Mouse (Mus musculus) midbrain, embryonic 10.5 days (tissue): Measurements from ENCODE around the gene Csnk1g1. TPM values are rescaled to one million over a fixed set of nuclear protein-coding genes. Genes with fewer than 3 reads are reported as not detected.

Experiments used
- DNase-seq: peaks from one replicate; pipeline ENCODE4 v3.0.0-alpha.2; 2017; ENCODE audit warnings: low spot score
- H3K27ac ChIP-seq: fragments of 300-500 bp; sonication (generic); replicated peaks from 2 replicates; pipeline ENCODE4 v1.5.1; 2016; ENCODE audit warnings: mild to moderate bottlenecking
- H3K27me3 ChIP-seq: fragments of 300-500 bp; sonication (generic); 2 replicates; pipeline ENCODE4 v1.6.1; 2016; ENCODE audit warnings: low read depth, mild to moderate bottlenecking; ENCODE audit not compliant: poor library complexity, severe bottlenecking
- H3K36me3 ChIP-seq: fragments of 300-500 bp; sonication (generic); 2 replicates; pipeline ENCODE4 v1.6.1; 2016; ENCODE audit warnings: mild to moderate bottlenecking, moderate library complexity
- H3K4me1 ChIP-seq: fragments of 300-500 bp; sonication (generic); 2 replicates; pipeline ENCODE4 v1.6.1; 2016
- H3K4me3 ChIP-seq: fragments of 300-500 bp; sonication (generic); 2 replicates; pipeline ENCODE4 v1.5.1; 2016; ENCODE audit warnings: mild to moderate bottlenecking, moderate library complexity
- H3K9me3 ChIP-seq: fragments of 300-500 bp; sonication (generic); replicated peaks from 2 replicates; pipeline ENCODE4 v1.6.1; 2016; ENCODE audit warnings: mild to moderate bottlenecking
- WGBS: fragments of 180-500 bp; shearing (Covaris S2); methylation state at CpG from one replicate; pipeline ENCODE4 v1.1.7; 2016; 5-methylcytosine and 5-hydroxymethylcytosine counted together
- polyA plus RNA-seq: library from polyadenylated mRNA; unstranded; fragments of >200 nt; fragmentation: Nextera tagmentation; extraction: Ambion mirVana; gene quantifications from 2 replicates; pipeline ENCODE4 v1.2.1, GENCODE M21; 2016

Gene Csnk1g1
- polyA plus RNA-seq, 1 experiment from 2014 or later, result 16.6 TPM

DNA sequence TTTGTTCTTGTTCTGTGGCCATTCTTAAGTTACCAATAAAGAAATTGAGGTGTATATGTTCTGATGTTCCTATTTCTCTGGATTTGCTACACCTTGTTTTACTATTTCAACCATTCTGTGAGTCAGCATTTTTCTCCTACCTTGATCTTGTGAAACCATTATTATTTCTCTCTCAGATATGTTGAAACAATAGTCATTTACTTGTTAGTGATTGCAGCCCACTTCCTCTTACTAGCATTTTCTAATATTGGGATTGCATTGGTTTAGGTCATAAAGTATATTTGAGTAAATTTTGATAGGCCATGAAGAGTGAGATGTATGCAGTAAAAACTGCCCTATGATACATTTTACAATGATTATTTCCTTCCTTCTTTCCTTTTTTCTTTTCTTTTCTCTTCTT, 19.7 kb downstream of the Csnk1g1 start:
- Histone ChIP-seq H3K27me3 (no peaks in the 10 kb centered on the region), H3K27ac (no peak overlapping the region), H3K4me3 (no peak overlapping the region), H3K36me3 (no peaks in the 10 kb centered on the region), H3K9me3 (no peaks in the 10 kb centered on the region), H3K4me1 (no peaks in the 10 kb centered on the region)
- DNase-seq, result no peak

DNA sequence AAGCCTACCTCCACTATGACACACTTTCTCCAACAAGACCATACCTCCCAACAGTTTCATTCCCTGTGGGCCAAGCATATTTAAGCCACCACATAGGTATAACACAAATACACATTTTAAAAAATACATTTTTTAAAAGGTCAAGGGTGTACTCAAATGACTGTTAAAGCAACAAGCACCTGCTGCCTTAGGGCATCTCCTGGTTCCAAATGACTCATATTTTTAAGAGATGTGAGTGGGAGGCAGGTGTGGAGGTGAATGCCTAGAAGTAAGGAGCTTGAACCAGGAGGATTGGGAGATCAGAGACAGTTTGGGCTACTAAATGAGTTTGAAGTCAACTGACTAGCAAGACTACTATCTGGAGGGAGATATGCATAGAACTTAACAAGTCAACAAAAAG, 21.1 kb downstream of the Csnk1g1 start:
- H3K4me1 ChIP-seq, result no peaks in the 10 kb centered on the region
- no peaks in the 10 kb centered on the region for H3K36me3 ChIP-seq
- no peaks in the 10 kb centered on the region for H3K27me3 ChIP-seq
- no peaks in the 10 kb centered on the region for H3K9me3 ChIP-seq
- DNase-seq, result no peak
- H3K4me3 ChIP-seq, result no peak overlapping the region
- H3K27ac ChIP-seq, result no peak overlapping the region

DNA sequence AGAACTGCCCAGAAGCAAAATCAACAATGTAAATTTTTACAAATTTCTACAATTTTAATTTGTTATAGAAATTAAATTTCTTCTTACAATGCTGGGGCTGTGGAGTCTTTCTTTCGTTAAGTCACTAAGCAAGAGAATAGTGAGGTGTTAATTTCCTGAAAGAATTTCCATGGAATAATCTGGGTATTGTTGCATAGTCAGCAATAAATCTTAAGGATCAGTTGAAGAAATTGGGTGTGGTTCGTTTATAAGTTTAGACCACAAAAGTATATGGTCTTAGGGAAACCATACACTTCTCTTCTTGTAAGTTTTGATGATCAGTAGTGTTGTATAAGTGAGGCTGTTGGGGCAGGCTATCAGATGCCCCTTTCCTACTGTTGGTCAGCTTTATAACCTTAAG, 28.8 kb downstream of the Csnk1g1 start:
- Histone ChIP-seq H3K4me1 (no peaks in the 10 kb centered on the region), H3K27me3 (no peaks in the 10 kb centered on the region), H3K27ac (no peak overlapping the region), H3K36me3 (no peaks in the 10 kb centered on the region), H3K4me3 (no peak overlapping the region), H3K9me3 (no peaks in the 10 kb centered on the region)
- 96% methylated on average over 2 of the region's 2 CpGs for whole genome bisulfite sequencing
- no peak for DNase-seq

DNA sequence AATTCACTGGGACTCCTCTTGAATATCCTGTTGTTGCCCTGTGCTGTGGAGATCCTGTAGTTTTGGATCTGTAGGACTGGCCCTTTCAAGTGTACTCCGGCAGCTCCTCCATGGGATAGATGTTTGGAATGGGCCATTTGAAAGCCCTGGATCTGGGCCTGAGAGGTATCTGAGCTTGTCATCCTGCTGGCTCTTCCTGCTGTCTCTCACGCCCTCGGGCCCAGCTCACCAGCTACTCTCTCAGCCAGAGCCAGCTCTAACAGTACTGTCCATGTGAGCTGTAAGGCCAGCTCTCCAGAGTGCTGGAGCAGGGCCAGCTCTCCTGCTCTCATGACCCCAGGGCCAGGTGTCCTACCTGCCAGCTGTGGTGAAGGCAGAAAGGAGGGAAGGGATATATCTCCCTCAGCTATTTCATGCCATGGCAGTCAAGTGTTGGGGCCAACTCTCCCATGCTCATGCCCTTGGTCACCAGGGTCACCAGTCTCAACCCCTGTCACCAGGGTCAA, 42.4 kb downstream of the Csnk1g1 start:
- WGBS, result 93% methylated on average over 3 of the region's 3 CpGs
- Histone ChIP-seq H3K27me3 (no peaks in the 10 kb centered on the region), H3K9me3 (no peaks in the 10 kb centered on the region), H3K4me1 (no peaks in the 10 kb centered on the region), H3K27ac (no peak overlapping the region), H3K36me3 (peaks cover 15% of the 10 kb centered on the region), H3K4me3 (no peak overlapping the region)
- DNase-seq, result no peak

DNA sequence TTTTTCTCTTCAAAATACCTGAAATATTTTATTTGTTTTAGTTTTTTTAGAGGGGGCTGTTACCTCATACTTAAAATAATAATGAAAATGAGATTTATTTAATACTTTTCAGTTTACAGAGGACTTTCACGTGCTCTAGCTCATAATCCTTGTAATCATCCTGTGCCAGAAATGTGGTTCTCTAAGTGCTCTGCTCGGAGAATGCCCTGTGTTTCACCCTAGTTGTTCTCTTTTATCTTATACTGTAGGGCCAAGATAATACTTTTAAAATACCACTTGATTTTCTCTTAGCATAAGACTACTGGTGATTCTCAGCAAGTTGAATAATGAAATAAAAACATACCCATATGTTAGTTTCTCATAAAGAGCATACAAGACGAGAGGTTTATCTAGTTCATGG, 61.3 kb downstream of the Csnk1g1 start:
- Histone ChIP-seq H3K9me3 (no peaks in the 10 kb centered on the region), H3K27ac (no peak overlapping the region), H3K36me3 (no peaks in the 10 kb centered on the region; the same call in 1 of the 2 replicates), H3K4me1 (no peaks in the 10 kb centered on the region), H3K4me3 (no peak overlapping the region), H3K27me3 (no peaks in the 10 kb centered on the region)
- DNase-seq, result no peak
- 84% methylated on average over 3 of the region's 3 CpGs for WGBS

DNA sequence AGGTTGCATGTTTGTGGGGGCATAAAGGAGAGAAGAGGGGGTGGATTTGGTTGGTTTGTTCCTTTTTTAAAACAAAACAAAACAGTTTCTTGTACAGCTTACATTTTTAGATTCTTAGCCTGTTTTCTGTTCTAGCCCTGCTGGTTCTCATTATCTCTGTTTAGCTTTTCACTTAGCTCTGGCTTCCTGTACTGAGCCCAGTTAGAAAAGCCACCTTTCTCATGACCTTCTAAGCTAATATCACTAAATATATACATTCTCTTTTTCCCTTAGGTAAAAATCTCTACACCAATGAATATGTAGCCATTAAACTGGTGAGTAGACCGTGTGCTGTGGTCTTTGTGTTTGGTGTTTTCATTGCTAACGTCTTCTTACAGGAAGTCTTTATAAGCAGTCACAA, 64.5 kb downstream of the Csnk1g1 start:
- Histone ChIP-seq H3K9me3 (no peaks in the 10 kb centered on the region), H3K4me3 (no peak overlapping the region), H3K27me3 (no peaks in the 10 kb centered on the region), H3K36me3 (no peaks in the 10 kb centered on the region), H3K4me1 (no peaks in the 10 kb centered on the region), H3K27ac (no peak overlapping the region)
- 80% methylated on average over 2 of the region's 2 CpGs for WGBS
- DNase-seq, result no peak

DNA sequence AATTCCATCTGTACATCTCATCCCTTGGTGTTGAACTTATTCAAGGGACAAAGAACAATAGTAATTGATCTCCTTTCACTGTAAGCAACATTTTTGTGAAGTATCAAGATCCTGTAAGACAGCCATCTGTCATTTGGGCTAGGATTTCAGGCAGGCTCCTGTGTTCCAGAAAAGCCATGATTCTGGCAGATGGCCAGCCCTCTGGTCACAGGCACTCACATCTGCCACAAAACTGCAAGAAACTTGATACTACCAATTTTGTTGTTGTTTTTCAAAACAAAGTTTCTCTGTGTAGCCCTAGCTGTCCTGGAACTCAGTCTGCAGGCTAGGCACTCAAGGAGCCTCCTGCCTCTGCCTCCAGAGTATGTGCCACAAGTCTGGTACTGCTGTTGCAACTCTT, 67.2 kb downstream of the Csnk1g1 start:
- Histone ChIP-seq H3K36me3 (no peaks in the 10 kb centered on the region), H3K27me3 (no peaks in the 10 kb centered on the region), H3K4me3 (no peak overlapping the region), H3K4me1 (peaks cover 4% of the 10 kb centered on the region), H3K9me3 (no peaks in the 10 kb centered on the region), H3K27ac (no peak overlapping the region)
- DNase-seq, result no peak

DNA sequence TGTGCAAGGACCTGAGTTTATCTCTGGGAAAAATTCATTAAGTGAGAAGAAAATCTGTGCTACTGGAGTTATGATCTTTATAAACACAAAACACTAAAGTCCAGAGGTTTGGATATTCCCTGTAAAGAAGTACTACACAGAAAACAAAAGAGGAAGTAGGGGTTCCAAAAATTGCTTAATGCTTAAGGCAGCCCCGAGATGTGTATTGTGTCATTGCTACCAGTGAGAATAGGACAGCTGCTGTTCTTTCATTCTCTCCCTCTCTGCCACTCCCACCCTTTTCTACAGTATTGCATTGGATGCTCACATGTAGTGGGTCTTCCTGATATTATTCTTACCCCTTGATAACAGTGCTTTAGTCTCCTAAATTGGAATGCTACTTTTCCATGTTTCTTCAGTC, 74.1 kb downstream of the Csnk1g1 start:
- Histone ChIP-seq H3K4me3 (no peak overlapping the region), H3K27ac (no peak overlapping the region), H3K36me3 (no peaks in the 10 kb centered on the region), H3K27me3 (no peaks in the 10 kb centered on the region), H3K9me3 (no peaks in the 10 kb centered on the region), H3K4me1 (peaks cover 9% of the 10 kb centered on the region)
- DNase-seq, result no peak
- WGBS, result 81% methylated on average over 1 of the region's 1 CpGs

DNA sequence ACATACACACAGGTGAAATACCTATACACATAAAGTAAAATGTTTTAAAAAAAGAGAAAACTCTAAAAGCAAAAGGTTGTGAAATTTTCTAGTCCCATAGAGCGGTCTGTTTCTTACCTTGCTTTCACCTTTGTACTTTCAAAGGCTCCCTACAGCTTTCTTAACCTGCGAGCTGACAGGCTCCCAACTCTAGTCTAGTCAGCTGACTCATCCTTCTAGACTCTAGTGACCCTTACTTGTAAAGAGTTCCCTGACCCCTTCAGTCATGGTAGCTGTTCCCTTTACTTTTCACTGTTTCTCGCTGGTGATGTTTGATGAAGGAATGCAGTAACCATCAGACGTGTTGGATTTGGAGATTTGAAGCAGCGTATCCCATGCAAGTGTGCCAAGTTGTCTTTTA, 78.3 kb downstream of the Csnk1g1 start:
- 90% methylated on average over 5 of the region's 5 CpGs for whole genome bisulfite sequencing

DNA sequence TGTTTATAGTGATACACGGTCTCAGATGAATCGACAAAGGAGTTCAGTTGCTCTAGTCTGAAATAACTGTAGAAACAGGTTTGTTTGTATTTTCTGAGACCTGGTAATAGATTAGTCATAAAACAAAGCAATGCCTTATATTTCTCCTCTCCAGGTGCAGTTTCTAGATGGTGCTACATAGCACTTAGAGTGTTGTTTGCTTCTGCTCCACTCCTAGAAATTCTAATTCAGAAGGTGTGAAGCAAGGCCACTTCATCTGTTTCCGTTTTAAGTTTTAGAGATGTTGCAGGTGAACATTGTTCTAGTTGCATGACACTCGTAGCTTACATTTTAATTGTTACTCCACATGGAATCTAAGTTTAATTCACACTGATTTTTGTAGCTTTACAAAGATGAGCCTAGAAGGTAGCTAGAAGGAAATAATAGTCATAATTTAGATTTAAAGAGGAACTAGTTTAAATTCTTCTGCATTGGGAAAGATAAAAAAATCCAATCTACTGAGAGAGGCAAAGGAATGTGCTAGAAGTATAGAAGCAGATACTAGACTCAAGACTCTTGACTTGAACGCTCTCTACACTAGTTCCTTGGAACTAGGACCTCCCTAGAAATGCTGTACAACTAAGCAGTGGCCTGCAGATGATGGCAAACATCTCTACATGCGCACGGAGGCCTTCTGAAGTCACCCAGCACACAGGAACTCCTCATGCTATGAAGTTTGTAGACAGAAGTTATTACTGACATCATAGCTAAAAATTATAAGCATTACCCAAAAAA, 87.1 kb downstream of the Csnk1g1 start:
- Histone ChIP-seq H3K4me1 (no peaks in the 10 kb centered on the region), H3K27ac (no peak overlapping the region), H3K4me3 (no peak overlapping the region), H3K27me3 (no peaks in the 10 kb centered on the region), H3K9me3 (no peaks in the 10 kb centered on the region), H3K36me3 (0 out of 2 replicates have a peak, but pooled peaks cover 7% of the 10 kb centered on the region)
- 93% methylated on average over 7 of the region's 7 CpGs for WGBS
- no peak for DNase-seq

More for the DNA sequence above, 78.3 kb downstream of the Csnk1g1 start:
- Histone ChIP-seq H3K27ac (no peak overlapping the region), H3K9me3 (no peaks in the 10 kb centered on the region), H3K4me3 (no peak overlapping the region), H3K4me1 (no peaks in the 10 kb centered on the region), H3K36me3 (no peaks in the 10 kb centered on the region), H3K27me3 (no peaks in the 10 kb centered on the region)
- DNase-seq, result no peak

DNA sequence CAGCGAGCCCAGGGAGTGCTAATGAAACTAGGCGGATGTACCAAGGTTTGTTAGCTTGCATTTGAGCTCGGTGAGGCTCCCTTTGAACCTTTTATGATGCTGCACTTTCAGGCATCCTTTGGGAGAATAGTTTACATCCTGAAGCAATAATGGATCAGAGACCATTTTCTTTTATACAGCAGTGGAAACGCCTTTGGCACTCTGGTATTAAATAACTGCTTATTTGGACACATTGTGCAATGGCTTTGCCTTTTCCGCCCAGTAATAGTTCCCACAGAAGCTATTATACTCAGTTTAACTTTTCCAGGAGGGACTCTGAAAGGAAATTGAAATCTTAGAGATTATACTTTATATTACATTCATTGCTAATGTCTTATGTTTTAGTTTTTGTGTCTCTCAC, 90.2 kb downstream of the Csnk1g1 start:
- 81% methylated on average over 5 of the region's 5 CpGs for WGBS
- Histone ChIP-seq H3K27ac (no peak overlapping the region), H3K27me3 (no peaks in the 10 kb centered on the region), H3K4me1 (no peaks in the 10 kb centered on the region), H3K4me3 (no peak overlapping the region), H3K9me3 (no peaks in the 10 kb centered on the region), H3K36me3 (peaks cover 30% of the 10 kb centered on the region)
- DNase-seq, result no peak

DNA sequence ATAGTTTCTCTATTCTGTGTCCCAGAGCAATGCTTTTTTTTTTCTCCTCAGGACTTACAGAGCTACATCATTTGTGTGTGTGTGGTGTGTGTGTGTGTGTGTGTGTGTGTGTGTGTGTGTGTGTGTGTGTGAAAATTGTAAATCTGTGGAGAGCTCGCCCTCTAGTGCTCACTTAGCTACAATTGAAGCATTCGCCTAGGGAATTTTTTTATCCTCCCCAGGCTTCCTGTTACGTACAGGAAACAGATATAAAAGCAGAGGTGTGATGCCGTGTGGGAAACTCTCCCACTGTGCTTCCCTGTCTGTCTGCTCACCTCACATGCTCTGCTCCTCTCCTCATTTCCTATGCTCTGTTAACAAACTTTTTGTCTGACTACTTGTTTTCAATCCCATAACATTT, 95.7 kb downstream of the Csnk1g1 start:
- H3K27me3 ChIP-seq, result no peaks in the 10 kb centered on the region
- H3K4me1 ChIP-seq, result no peaks in the 10 kb centered on the region
- DNase-seq, result peak; percentile 29
- H3K4me3 ChIP-seq, result no peak overlapping the region
- no peak overlapping the region for H3K27ac ChIP-seq
- no peaks in the 10 kb centered on the region for H3K9me3 ChIP-seq
- H3K36me3 ChIP-seq, result peaks cover 45% of the 10 kb centered on the region
- 51% methylated on average over 4 of the region's 4 CpGs for WGBS

DNA sequence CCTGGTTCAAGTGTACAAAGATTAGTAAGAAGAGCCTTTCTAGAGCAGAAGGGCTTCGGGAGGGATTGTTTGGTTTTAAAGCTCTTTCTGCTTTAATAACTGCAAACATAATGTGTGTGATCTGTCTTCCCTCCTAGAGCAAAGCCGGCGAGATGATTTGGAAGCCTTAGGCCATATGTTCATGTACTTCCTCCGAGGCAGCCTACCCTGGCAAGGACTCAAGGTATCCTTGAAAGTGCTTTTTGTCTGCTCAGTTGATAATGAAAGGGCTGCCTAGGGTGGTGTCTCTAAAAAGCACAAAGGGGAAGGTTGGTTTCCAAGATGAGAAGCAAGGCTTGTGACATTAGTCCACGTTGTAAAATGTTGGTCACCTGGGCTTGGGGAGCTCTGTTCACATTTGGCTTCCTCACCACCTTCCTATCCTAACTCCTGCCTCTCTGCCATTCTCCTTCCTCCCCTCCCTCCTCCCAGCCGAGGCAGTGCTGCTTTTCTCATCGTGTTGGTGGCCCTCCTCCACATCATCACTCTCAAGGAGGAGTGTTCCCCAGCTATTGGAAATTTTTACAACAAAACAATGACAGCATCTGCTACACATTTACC, 99.0 kb downstream of the Csnk1g1 start:
- Histone ChIP-seq H3K27ac (no peak overlapping the region), H3K9me3 (no peaks in the 10 kb centered on the region), H3K36me3 (peaks cover 49% of the 10 kb centered on the region), H3K4me3 (no peak overlapping the region), H3K4me1 (no peaks in the 10 kb centered on the region), H3K27me3 (no peaks in the 10 kb centered on the region)
- 87% methylated on average over 7 of the region's 7 CpGs for WGBS
- no peak for DNase-seq
